Mouse (Mus musculus) erythroblast, embryonic 14.5 days (primary cell): ENCODE measurements around the gene Apbb2.

Experiments used
- GATA1 ChIP-seq: IDR thresholded peaks from 2 replicates; pipeline ENCODE4 v1.6.1; 2012; ENCODE audit warnings: low read length, inconsistent platforms, mixed read lengths
- TAL1 ChIP-seq: IDR thresholded peaks from 3 replicates; pipeline ENCODE4 v1.6.1; 2012; ENCODE audit warnings: low read length, inconsistent platforms, mixed read lengths

- TF ChIP-seq TAL1 (no peak), GATA1 (no peak)
These were observed 212.7 kb downstream of the Apbb2 start for GRCm38 (mm10) chr5:66405731-66406399.
